Mouse (Mus musculus): ENCODE data around the gene Rnf223. TPM values are rescaled to one million over a fixed set of nuclear protein-coding genes. Genes with fewer than 3 reads are reported as not detected.

The Rnf223 gene
- polyA plus RNA-seq, 2 experiments: 0.13 to 0.27 TPM

DNA sequence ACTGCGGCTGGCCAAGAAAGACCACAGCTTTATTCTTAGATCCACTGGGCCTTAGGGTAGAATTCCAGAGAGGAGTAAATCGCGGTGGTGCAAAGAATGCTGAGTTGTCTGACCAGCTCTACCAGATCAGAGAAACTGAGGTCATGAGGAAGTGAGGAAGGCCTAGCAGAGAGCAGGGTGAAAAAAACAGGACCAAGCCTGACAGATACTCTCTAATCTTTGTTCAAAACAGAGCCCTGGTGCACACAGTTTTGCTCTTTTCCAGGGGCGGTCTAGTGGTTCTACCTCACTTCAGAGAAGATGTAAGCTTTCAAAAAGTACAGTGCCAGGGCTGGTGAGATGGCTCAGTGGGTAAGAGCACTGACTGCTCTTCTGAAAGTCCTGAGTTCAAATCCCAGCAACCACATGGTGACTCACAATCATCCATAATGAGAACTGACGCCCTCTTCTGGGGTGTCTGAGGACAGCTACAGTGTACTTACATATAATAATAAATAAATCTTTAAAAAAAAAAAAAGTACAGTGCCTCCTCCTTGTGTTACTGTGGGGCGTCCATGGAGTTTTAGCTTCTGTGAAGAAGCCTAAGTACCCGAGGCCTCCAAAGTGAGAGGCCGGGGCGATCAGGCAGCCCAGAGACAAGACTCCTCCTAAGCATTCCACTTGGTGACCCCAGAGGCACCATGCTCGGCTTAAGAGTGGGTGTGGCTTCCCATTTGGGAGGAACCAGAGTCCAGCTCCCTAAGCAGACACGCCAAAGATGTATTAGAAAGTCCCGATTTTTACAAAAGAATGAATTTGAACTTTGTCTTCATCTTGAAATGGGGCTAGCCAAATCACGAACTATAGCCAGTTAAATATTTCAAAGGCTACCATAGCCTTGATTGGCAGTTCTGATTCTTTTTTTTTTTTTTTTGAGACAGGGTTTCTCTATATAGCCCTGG is 21.4 kb upstream of the Rnf223 start:
- Histone ChIP-seq H3K36me3 (replicated peaks; ENCODE audit: control insufficient read depth, insufficient read depth, low read depth) (no peaks in the 10 kb centered on the region), H3K4me2 (ENCODE audit: low read depth) (peak overlapping the region; percentile 59), H3K27me3 (ENCODE audit: control insufficient read depth, insufficient read depth, low read length) (no peaks in the 10 kb centered on the region), H3K4me1 (replicated peaks; ENCODE audit: control insufficient read depth in 2 of 2, insufficient read depth in 2 of 2, low read length in 1 of 2) (peaks cover 6 to 16% of the 10 kb centered on the region in 2 experiments; a peak in 3 of 4 replicates), H3K9ac (replicated peaks) (peak overlapping the region; percentile 57), H3K4me3 (ENCODE audit: insufficient read depth in 1 of 2, low read depth in 2 of 2, low read length in 2 of 2) (peak overlapping the region; percentile 65 to 78), H3K27ac (peak overlapping the region; percentile 15), H3K9me3 (ENCODE audit: control insufficient read depth, low read length) (no peaks in the 10 kb centered on the region)
- no peak for TF ChIP-seq EP300 (IDR thresholded peaks at IDR 0.05; ENCODE audit: low read depth)
- peak; percentile 28; the same call in 1 of the 2 replicates for TF ChIP-seq CTCF (IDR thresholded peaks at IDR 0.05; ENCODE audit: low read depth)
- DNase-seq (ENCODE audit: low read depth in 3 of 3, low spot score in 3 of 3) (peak; percentile 50 to 66 (median 55)), ATAC-seq (ENCODE audit: insufficient read depth) (peak; percentile 38; the same call in 1 of the 2 replicates)
- WGBS (ENCODE audit: insufficient replicate concordance): 20% methylated on average over 13 of the region's 13 CpGs

GRCm38 (mm10) chr4:156109570-156110331 is 20.6 kb upstream of the Rnf223 start, which contains the start of gene 9430015G10Rik:
Gene 9430015G10Rik (plus strand): TSS chr4:156109982.
- TF ChIP-seq EP300 (IDR thresholded peaks at IDR 0.05; ENCODE audit: low read depth): no peak
- peak; percentile 40 for TF ChIP-seq CTCF (IDR thresholded peaks at IDR 0.05; ENCODE audit: low read depth)
- Histone ChIP-seq H3K27me3 (ENCODE audit: control insufficient read depth, insufficient read depth, low read length) (no peaks in the 10 kb centered on the region), H3K9me3 (ENCODE audit: control insufficient read depth, low read length) (no peaks in the 10 kb centered on the region), H3K27ac (peak within 1 kb of the TSS; percentile 73), H3K4me2 (ENCODE audit: low read depth) (peak within 1 kb of the TSS; percentile 92), H3K9ac (replicated peaks) (peak within 1 kb of the TSS; percentile 84), H3K36me3 (replicated peaks; ENCODE audit: control insufficient read depth, insufficient read depth, low read depth) (peaks cover 3% of the 10 kb centered on the region; the same call in 1 of the 2 replicates), H3K4me3 (ENCODE audit: insufficient read depth in 1 of 2, low read depth in 2 of 2, low read length in 2 of 2) (peak within 1 kb of the TSS; percentile 78 to 82), H3K4me1 (replicated peaks; ENCODE audit: control insufficient read depth in 2 of 2, insufficient read depth in 2 of 2, low read length in 1 of 2) (peaks cover 6 to 16% of the 10 kb centered on the region in 2 experiments; a peak in 3 of 4 replicates)
- DNase-seq (ENCODE audit: low read depth in 3 of 3, low spot score in 3 of 3): peak; percentile 99
- peak; percentile 97 for ATAC-seq (ENCODE audit: insufficient read depth)
- under 1% methylated on average over 60 of the region's 60 CpGs for WGBS (ENCODE audit: insufficient replicate concordance)

- H3K4me2 ChIP-seq (ENCODE audit: low read depth): no peak overlapping the region
- peaks cover 19% of the 10 kb centered on the region for H3K36me3 ChIP-seq (replicated peaks; ENCODE audit: control insufficient read depth, insufficient read depth, low read depth)
- no peak for ATAC-seq (ENCODE audit: insufficient read depth)
- H3K27ac ChIP-seq: no peak overlapping the region
- peaks cover 0 to 4% of the 10 kb centered on the region in 2 experiments; a peak in 2 of 4 replicates for H3K4me1 ChIP-seq (replicated peaks; ENCODE audit: control insufficient read depth in 2 of 2, insufficient read depth in 2 of 2, low read length in 1 of 2)
- 83% methylated on average over 7 of the region's 7 CpGs for WGBS (ENCODE audit: insufficient replicate concordance)
- no peaks in the 10 kb centered on the region for H3K27me3 ChIP-seq (ENCODE audit: control insufficient read depth, insufficient read depth, low read length)
- no peak overlapping the region for H3K9ac ChIP-seq (replicated peaks)
- TF ChIP-seq EP300 (IDR thresholded peaks at IDR 0.05; ENCODE audit: low read depth) (no peak), CTCF (IDR thresholded peaks at IDR 0.05; ENCODE audit: low read depth) (no peak)
- DNase-seq (ENCODE audit: low read depth in 3 of 3, low spot score in 3 of 3): no peak
- H3K4me3 ChIP-seq (ENCODE audit: insufficient read depth in 1 of 2, low read depth in 2 of 2, low read length in 2 of 2): no peak overlapping the region
- no peaks in the 10 kb centered on the region for H3K9me3 ChIP-seq (ENCODE audit: control insufficient read depth, low read length)
These were observed 6.2 kb upstream of the Rnf223 start for GRCm38 (mm10) chr4:156124077-156124476.

- Histone ChIP-seq H3K27me3 (ENCODE audit: control insufficient read depth, insufficient read depth, low read length) (no peaks in the 10 kb centered on the region), H3K4me2 (ENCODE audit: low read depth) (no peak overlapping the region), H3K36me3 (replicated peaks; ENCODE audit: control insufficient read depth, insufficient read depth, low read depth) (peaks cover 11% of the 10 kb centered on the region), H3K9me3 (ENCODE audit: control insufficient read depth, low read length) (no peaks in the 10 kb centered on the region), H3K27ac (no peak overlapping the region), H3K4me3 (ENCODE audit: insufficient read depth in 1 of 2, low read depth in 2 of 2, low read length in 2 of 2) (no peak overlapping the region), H3K4me1 (replicated peaks; ENCODE audit: control insufficient read depth in 2 of 2, insufficient read depth in 2 of 2, low read length in 1 of 2) (peaks cover 0 to 4% of the 10 kb centered on the region in 2 experiments; a peak in 2 of 4 replicates), H3K9ac (replicated peaks) (no peak overlapping the region)
- DNase-seq (ENCODE audit: low read depth in 3 of 3, low spot score in 3 of 3) (no peak), ATAC-seq (ENCODE audit: insufficient read depth) (no peak)
- WGBS (ENCODE audit: insufficient replicate concordance): 74% methylated on average over 6 of the region's 6 CpGs
- TF ChIP-seq CTCF (IDR thresholded peaks at IDR 0.05; ENCODE audit: low read depth) (no peak), EP300 (IDR thresholded peaks at IDR 0.05; ENCODE audit: low read depth) (no peak)
These were observed 4.9 kb upstream of the Rnf223 start for GRCm38 (mm10) chr4:156125393-156125792.
